Mouse (Mus musculus): ENCODE measurements around the gene Bcl2l13.

GRCm38 (mm10) chr6:120912931-120913330, 76.9 kb downstream of the Bcl2l13 start:
- TF ChIP-seq POLR2A (IDR thresholded peaks at IDR 0.05; ENCODE audit: insufficient read length, low read depth) = no peak
- TF ChIP-seq MYOD1 (IDR thresholded peaks at IDR 0.05; ENCODE audit: control insufficient read depth in 1 of 3, insufficient read length in 2 of 3, low read depth in 2 of 3) = no peak
- no peak for TF ChIP-seq TCF12 (IDR thresholded peaks at IDR 0.05; ENCODE audit: insufficient read depth, poor library complexity, severe bottlenecking)
- no peak for TF ChIP-seq TCF3 (IDR thresholded peaks at IDR 0.05; ENCODE audit: insufficient read length, low read depth)
- TF ChIP-seq SRF (IDR thresholded peaks at IDR 0.05; ENCODE audit: control insufficient read depth, insufficient read length, low read depth) = no peak
- no peak for TF ChIP-seq MYOG (IDR thresholded peaks at IDR 0.05; ENCODE audit: control insufficient read depth in 1 of 3, insufficient read depth in 1 of 3, insufficient read length in 2 of 3, low read depth in 2 of 3)
- TF ChIP-seq E2F4 (IDR thresholded peaks at IDR 0.05; ENCODE audit: insufficient read depth) = no peak

Data from myocyte (in vitro differentiated cells).